In genomic region chr6:78469287-78469686, GRCm38 (mm10) we compare ENCODE assay signal across 19 mouse cellular contexts. TPM values are rescaled to one million over a fixed set of nuclear protein-coding genes. Genes with fewer than 3 reads are reported as not detected.
"Had no signal": no experiment of that assay in that cellular context is flagged by ENCODE, and none has a peak within 500 bp of the region (broad histone marks: within the 10 kb centered on the region; RNA-seq: fewer than 3 reads in every experiment).

No protein-coding gene starts in this region.

- H3K9me3 ChIP-seq: neural tube, embryonic 13.5 days; neural tube, embryonic 15.5 days; stomach, embryonic 15.5 days had no signal

- DNase-seq: retina, postnatal 1 day; right cerebral cortex, adult 18-20 months; right cerebral cortex, postnatal 14 days; right cerebral cortex, postnatal 25 days; right cerebral cortex, postnatal 4 days; spleen, adult 18-20 months; thymus, adult 18-20 months; thymus, adult 2 months; thymus, postnatal 14 days; thymus, postnatal 25 days; thymus, postnatal 36 days; thymus, postnatal 4 days had no signal

- H3K9ac ChIP-seq: neural tube, embryonic 13.5 days; neural tube, embryonic 15.5 days; stomach, embryonic 15.5 days had no signal

- H3K27ac ChIP-seq: neural tube, embryonic 13.5 days; neural tube, embryonic 15.5 days; stomach, embryonic 15.5 days; stomach, postnatal 0 days had no signal

- H3K4me3 ChIP-seq: neural tube, embryonic 13.5 days; neural tube, embryonic 15.5 days; stomach, embryonic 15.5 days had no signal

- H3K27me3 ChIP-seq: neural tube, embryonic 13.5 days; neural tube, embryonic 15.5 days; stomach, embryonic 15.5 days had no signal

- H3K4me2 ChIP-seq: neural tube, embryonic 13.5 days; neural tube, embryonic 15.5 days; stomach, embryonic 15.5 days had no signal

- H3K36me3 ChIP-seq: neural tube, embryonic 13.5 days; neural tube, embryonic 15.5 days; stomach, embryonic 15.5 days had no signal

- H3K4me1 ChIP-seq: neural tube, embryonic 13.5 days; neural tube, embryonic 15.5 days; stomach, embryonic 15.5 days had no signal

RNA-seq across cellular contexts. Expression of gene Reg3g, which starts 0.6 kb away (rescaled TPM):
- polyA plus RNA-seq: neural tube, embryonic 13.5 days; neural tube, embryonic 14.5 days; neural tube, embryonic 15.5 days had no signal

RNA-seq across cellular contexts. Expression of gene Reg1, which starts 46.8 kb away (rescaled TPM):
- polyA plus RNA-seq: neural tube, embryonic 13.5 days; neural tube, embryonic 14.5 days; neural tube, embryonic 15.5 days; stomach, embryonic 14.5 days; urinary bladder, adult 2 months had no signal
